13 mouse cellular contexts compared by ENCODE assay signal in the genomic region with DNA sequence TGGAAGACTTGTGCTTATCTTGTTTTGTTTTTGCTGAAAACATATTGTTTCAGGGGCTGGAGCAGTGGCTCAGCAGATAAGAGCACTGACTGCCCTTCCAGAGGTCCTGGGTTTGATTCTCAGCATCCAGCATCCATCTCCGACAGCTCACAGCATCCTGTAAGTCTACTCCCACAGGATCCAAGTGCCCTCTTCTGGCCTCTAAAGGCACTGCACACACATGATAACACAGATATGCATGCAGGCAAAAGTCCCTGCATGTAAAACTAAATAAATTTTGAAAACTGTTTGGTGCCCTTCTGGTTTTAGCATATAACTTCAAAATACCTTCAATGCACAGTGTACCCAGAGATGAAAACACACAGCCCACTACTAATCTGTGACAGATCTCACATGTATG. TPM values are rescaled to one million over a fixed set of nuclear protein-coding genes. Genes with fewer than 3 reads are reported as not detected.
A peak's percentile ranks its signal among the peaks of the same experiment; 100 is the strongest.
DNase-seq lines count a peak whose midpoint lies in the region; ATAC-seq and TF ChIP-seq lines count a peak whose summit lies in the region.
"Had no signal": no experiment of that assay in that cellular context is flagged by ENCODE, and none has a peak within 500 bp of the region (broad histone marks: within the 10 kb centered on the region; RNA-seq: fewer than 3 reads in every experiment).

No protein-coding gene starts in this region.

- ATAC-seq in heart, postnatal 0 days (ENCODE audit: insufficient read depth, low read depth) = no peak
- ATAC-seq in megakaryocyte progenitor cell, adult 5-6 weeks (replicated peaks; ENCODE audit: poor library complexity) = peak; percentile 59

- no peak overlapping the region for H3K4me2 ChIP-seq in heart, postnatal 0 days (ENCODE audit: low read depth, low read length)
- H3K4me2 ChIP-seq: neural tube, embryonic 12.5 days had no signal

- no peak overlapping the region for H3K4me3 ChIP-seq in heart, postnatal 0 days (ENCODE audit: low read depth, low read length)
- no peak overlapping the region for H3K4me3 ChIP-seq in ES-E14 (ENCODE audit: insufficient read depth in 1 of 2, low read depth in 1 of 2, low read length in 2 of 2, poor library complexity in 1 of 2, severe bottlenecking in 1 of 2)
- H3K4me3 ChIP-seq: limb, embryonic 10.5 days; neural tube, embryonic 12.5 days had no signal

- H3K27me3 ChIP-seq in heart, postnatal 0 days (ENCODE audit: control insufficient read depth, insufficient read depth, low read length) = no peaks in the 10 kb centered on the region
- H3K27me3 ChIP-seq: neural tube, embryonic 12.5 days had no signal

- peaks cover 85% of the 10 kb centered on the region for H3K36me3 ChIP-seq in heart, postnatal 0 days (replicated peaks; ENCODE audit: control insufficient read depth, insufficient read depth, low read length)
- peaks cover 44% of the 10 kb centered on the region for H3K36me3 ChIP-seq in ES-E14 (ENCODE audit: control insufficient read depth, insufficient read depth, low read length, poor library complexity, severe bottlenecking)

- intact Hi-C loops in heart, postnatal 10 days (cut with DNase I) = no loop called here
- intact Hi-C loops in left cerebral cortex, postnatal 25 days (cut with DNase I) = no loop called here

- in situ Hi-C loops in ES-E14 (cut with MboI; ENCODE audit: low sequenced_read_pairs in 2 of 2, unreplicated experiment in 2 of 2) = no loop called here

- no peak overlapping the region for H3K27ac ChIP-seq in heart, postnatal 0 days (ENCODE audit: low read depth)
- H3K27ac ChIP-seq in ES-E14 (ENCODE audit: insufficient read depth, low read depth, low read length, poor library complexity, severe bottlenecking) = no peak overlapping the region
- H3K27ac ChIP-seq: limb, embryonic 10.5 days; neural tube, embryonic 12.5 days had no signal

- H3K9me3 ChIP-seq in heart, postnatal 0 days (replicated peaks; ENCODE audit: control insufficient read depth, low read length) = no peaks in the 10 kb centered on the region
- H3K9me3 ChIP-seq in ES-E14 (ENCODE audit: control insufficient read depth, insufficient read depth, low read depth, low read length) = no peaks in the 10 kb centered on the region
- H3K9me3 ChIP-seq: limb, embryonic 10.5 days; neural tube, embryonic 12.5 days had no signal

- H3K9ac ChIP-seq in heart, postnatal 0 days (replicated peaks; ENCODE audit: low read depth, low read length) = no peak overlapping the region
- H3K9ac ChIP-seq in ES-E14 (ENCODE audit: insufficient read depth, low read depth, low read length, poor library complexity, severe bottlenecking) = no peak overlapping the region
- H3K9ac ChIP-seq: neural tube, embryonic 12.5 days had no signal

- 0 out of 2 replicates have a peak, but pooled peaks have one; percentile 16 for TF ChIP-seq CTCF in heart, postnatal 0 days (IDR thresholded peaks at IDR 0.05; ENCODE audit: low read depth)

- no peak for TF ChIP-seq EP300 in heart, postnatal 0 days (IDR thresholded peaks at IDR 0.05; ENCODE audit: low read depth)

- no peak for DNase-seq in heart, postnatal 0 days (ENCODE audit: low spot score)
- DNase-seq in heart, postnatal 10 days = no peak
- peak; percentile 18 for DNase-seq in lung, postnatal 10 days
- no peak for DNase-seq in lung, postnatal 14 days
- peak; percentile 25 for DNase-seq in ES-E14 (ENCODE audit: low read depth, low spot score)
- no peak for DNase-seq in gastrocnemius, postnatal 10 days
- DNase-seq in left cerebral cortex, postnatal 25 days (ENCODE audit: low spot score in 2 of 2) = no peak

- WGBS in heart, postnatal 0 days = 79% methylated on average over 1 of the region's 1 CpGs

- no peaks in the 10 kb centered on the region for H3K4me1 ChIP-seq in heart, postnatal 0 days (ENCODE audit: control insufficient read depth, insufficient read depth)
- no peaks in the 10 kb centered on the region for H3K4me1 ChIP-seq in ES-E14 (ENCODE audit: control insufficient read depth in 2 of 2, insufficient read depth in 2 of 2, low read length in 2 of 2, poor library complexity in 1 of 2)
- H3K4me1 ChIP-seq: limb, embryonic 10.5 days; neural tube, embryonic 12.5 days had no signal

TF ChIP-seq in ES-E14, 5 proteins besides CTCF, POLR2A, EP300 and RAD21:
- TF ChIP-seq HCFC1 (IDR thresholded peaks at IDR 0.05; ENCODE audit: borderline replicate concordance, insufficient read depth, low read length) (no peak), MAFK (IDR thresholded peaks at IDR 0.05; ENCODE audit: insufficient read depth, low read depth, low read length) (no peak), ZNF384 (IDR thresholded peaks at IDR 0.05; ENCODE audit: low read depth, low read length) (no peak), CHD2 (IDR thresholded peaks at IDR 0.05; ENCODE audit: low read depth, low read length) (no peak), ZC3H11A (IDR thresholded peaks at IDR 0.05; ENCODE audit: borderline replicate concordance, low read depth, low read length) (no peak)

RNA-seq across cellular contexts. Expression of a gene that starts 15.3 kb away (rescaled TPM):
- total RNA-seq in heart, postnatal 0 days (2014; rRNA removed; ENCODE audit: low replicate concordance) = 33.7 and 34.0 TPM in 2 replicates
- 43.3 and 44.2 TPM in 2 replicates for polyA plus RNA-seq in heart, postnatal 0 days (2015; fragmentation: Nextera tagmentation; extraction: Ambion mirVana)
- total RNA-seq in heart, postnatal 10 days (2021) = 10 to 100 TPM; 36.0 to 39.6 TPM
- 50.7 and 75.8 TPM in 2 replicates for total RNA-seq in ES-E14 (2012; rRNA removed)
- 100 and 105 TPM in 2 replicates for total RNA-seq in megakaryocyte progenitor cell, adult 5-6 weeks (2015)
- 120 and 133 TPM in 2 replicates for total RNA-seq in megakaryocyte progenitor cell, adult 5-6 weeks (2017)
- total RNA-seq in gastrocnemius, postnatal 10 days (2021) = 10 to 100 TPM; 30.8 to 33.1 TPM
- total RNA-seq in left cerebral cortex, postnatal 25 days (2021) = 10 to 100 TPM; 38.7 to 42.6 TPM

RNA-seq across cellular contexts. Expression of a gene that starts 27.1 kb away (rescaled TPM):
- not detected in 2 replicates for total RNA-seq in heart, postnatal 0 days (2014; rRNA removed; ENCODE audit: low replicate concordance)
- polyA plus RNA-seq in heart, postnatal 0 days (2015; fragmentation: Nextera tagmentation; extraction: Ambion mirVana) = not detected in 2 replicates
- not detected for total RNA-seq in heart, postnatal 10 days (2021)
- total RNA-seq in ES-E14 (2012; rRNA removed) = not detected in 2 replicates
- total RNA-seq in megakaryocyte progenitor cell, adult 5-6 weeks (2015) = not detected in 2 replicates
- not detected in 2 replicates for total RNA-seq in megakaryocyte progenitor cell, adult 5-6 weeks (2017)
- total RNA-seq in gastrocnemius, postnatal 10 days (2021) = not detected
- total RNA-seq in left cerebral cortex, postnatal 25 days (2021) = 1 to 10 TPM; 2.6 to 3.2 TPM
- total RNA-seq: adrenal gland, postnatal 4 days; hematopoietic stem cell, adult 5-6 weeks had no signal
- polyA plus RNA-seq: gonadal fat pad, adult 2 months; limb, embryonic 10.5 days had no signal

Comparison
In these comparisons a context has a peak if more than half of its experiments do, and no peak if none do; other contexts are left out.
1. DNase-seq: peak in lung, postnatal 10 days (single experiment) and ES-E14 (single experiment); none in heart, postnatal 0 days (single experiment), heart, postnatal 10 days (0 of 2), lung, postnatal 14 days (single experiment), gastrocnemius, postnatal 10 days (single experiment) and left cerebral cortex, postnatal 25 days (0 of 2).